Mouse (Mus musculus): ENCODE data around the gene Gpr146.

The Gpr146 gene

GRCm38 (mm10) chr5:139418110-139418509, 40.6 kb downstream of the Gpr146 start:
- ATAC-seq (ENCODE audit: insufficient number of reproducible peaks, low FRiP score, low TSS enrichment) = no peak

- no peak for ATAC-seq (ENCODE audit: insufficient number of reproducible peaks, low FRiP score, low TSS enrichment)
Observed at GRCm38 (mm10) chr5:139418633-139419032, 41.1 kb downstream of the Gpr146 start.

- no peak for ATAC-seq (ENCODE audit: insufficient number of reproducible peaks, low FRiP score, low TSS enrichment)
Observed at GRCm38 (mm10) chr5:139423026-139423865, 45.7 kb downstream of the Gpr146 start, which contains the start of gene Gper1. Gene Gper1, plus strand, starts transcription at chr5:139423151.

- ATAC-seq (ENCODE audit: insufficient number of reproducible peaks, low FRiP score, low TSS enrichment) = no peak
Observed at GRCm38 (mm10) chr5:139425198-139425597, 47.7 kb downstream of the Gpr146 start.

GRCm38 (mm10) chr5:139427001-139427400, 49.5 kb downstream of the Gpr146 start:
- ATAC-seq (ENCODE audit: insufficient number of reproducible peaks, low FRiP score, low TSS enrichment) = no peak

GRCm38 (mm10) chr5:139427989-139428388, 50.5 kb downstream of the Gpr146 start:
- ATAC-seq (ENCODE audit: insufficient number of reproducible peaks, low FRiP score, low TSS enrichment) = no peak

GRCm38 (mm10) chr5:139429818-139430341, 52.4 kb downstream of the Gpr146 start:
- no peak for ATAC-seq (ENCODE audit: insufficient number of reproducible peaks, low FRiP score, low TSS enrichment)

GRCm38 (mm10) chr5:139432333-139432732, 54.8 kb downstream of the Gpr146 start:
- no peak for ATAC-seq (ENCODE audit: insufficient number of reproducible peaks, low FRiP score, low TSS enrichment)

- no peak for ATAC-seq (ENCODE audit: insufficient number of reproducible peaks, low FRiP score, low TSS enrichment)
Observed at GRCm38 (mm10) chr5:139432747-139433508, 55.4 kb downstream of the Gpr146 start.

- ATAC-seq (ENCODE audit: insufficient number of reproducible peaks, low FRiP score, low TSS enrichment) = no peak
Observed at GRCm38 (mm10) chr5:139433842-139434568, 56.5 kb downstream of the Gpr146 start.

- no peak for ATAC-seq (ENCODE audit: insufficient number of reproducible peaks, low FRiP score, low TSS enrichment)
Observed at GRCm38 (mm10) chr5:139434940-139435339, 57.4 kb downstream of the Gpr146 start.

GRCm38 (mm10) chr5:139437769-139438168, 60.3 kb downstream of the Gpr146 start:
- no peak for ATAC-seq (ENCODE audit: insufficient number of reproducible peaks, low FRiP score, low TSS enrichment)

GRCm38 (mm10) chr5:139438440-139438839, 60.9 kb downstream of the Gpr146 start:
- ATAC-seq (ENCODE audit: insufficient number of reproducible peaks, low FRiP score, low TSS enrichment) = no peak

- no peak for ATAC-seq (ENCODE audit: insufficient number of reproducible peaks, low FRiP score, low TSS enrichment)
Observed at GRCm38 (mm10) chr5:139440451-139440850, 63.0 kb downstream of the Gpr146 start.

GRCm38 (mm10) chr5:139440926-139441725, 63.6 kb downstream of the Gpr146 start:
- 0 out of 2 replicates have a peak, but pooled peaks have one; percentile 58 for ATAC-seq (ENCODE audit: insufficient number of reproducible peaks, low FRiP score, low TSS enrichment)

- no peak for ATAC-seq (ENCODE audit: insufficient number of reproducible peaks, low FRiP score, low TSS enrichment)
Observed at GRCm38 (mm10) chr5:139441726-139442018, 64.2 kb downstream of the Gpr146 start.

- ATAC-seq (ENCODE audit: insufficient number of reproducible peaks, low FRiP score, low TSS enrichment) = no peak
Observed at GRCm38 (mm10) chr5:139442428-139442827, 64.9 kb downstream of the Gpr146 start.

GRCm38 (mm10) chr5:139442962-139443361, 65.5 kb downstream of the Gpr146 start:
- no peak for ATAC-seq (ENCODE audit: insufficient number of reproducible peaks, low FRiP score, low TSS enrichment)

GRCm38 (mm10) chr5:139445258-139445657, 67.8 kb downstream of the Gpr146 start:
- ATAC-seq (ENCODE audit: insufficient number of reproducible peaks, low FRiP score, low TSS enrichment) = no peak
